8 mouse cellular contexts compared by ENCODE assay signal in genomic region chr3:66410706-66411277, GRCm38 (mm10).
DNase-seq lines count a peak whose midpoint lies in the region; ATAC-seq and TF ChIP-seq lines count a peak whose summit lies in the region.

No protein-coding gene starts in this region.

- peak; percentile 58 for TF ChIP-seq CTCF in liver, postnatal 0 days (IDR thresholded peaks at IDR 0.05; ENCODE audit: low read depth)

- peak; percentile 69 for DNase-seq in heart, embryonic 10.5 days (ENCODE audit: low spot score)
- DNase-seq in heart, adult 9 months (ENCODE audit: low spot score in 2 of 2) = no peak
- DNase-seq in c-Kit-positive CD71-positive TER-119-negative erythroid progenitor cells, embryonic 14.5 days (ENCODE audit: low read depth) = peak; percentile 22
- DNase-seq in gastrocnemius, postnatal 14 days = peak; percentile 13
- DNase-seq in liver, postnatal 0 days = no peak
- peak; percentile 65 for DNase-seq in retina, embryonic 14.5 days (ENCODE audit: low spot score)
- no peak for DNase-seq in thymus, postnatal 10 days (ENCODE audit: low spot score in 2 of 2)

- peak overlapping the region; percentile 41 for H3K4me2 ChIP-seq in kidney, embryonic 14.5 days (replicated peaks; ENCODE audit: low read depth, low read length)
- peak overlapping the region; percentile 15; the same call in 1 of the 2 replicates for H3K4me2 ChIP-seq in liver, postnatal 0 days (ENCODE audit: low read depth, low read length)

- TF ChIP-seq EP300 in liver, postnatal 0 days (IDR thresholded peaks at IDR 0.05; ENCODE audit: low read depth) = no peak

- no peak overlapping the region for H3K9ac ChIP-seq in kidney, embryonic 14.5 days (ENCODE audit: low read depth, low read length)
- no peak overlapping the region for H3K9ac ChIP-seq in liver, postnatal 0 days (replicated peaks)

- H3K4me3 ChIP-seq in heart, embryonic 10.5 days = peak overlapping the region; percentile 42
- peak overlapping the region; percentile 18; the same call in 1 of the 2 replicates for H3K4me3 ChIP-seq in kidney, embryonic 14.5 days (ENCODE audit: low read length)
- H3K4me3 ChIP-seq in liver, postnatal 0 days (ENCODE audit: low read depth, low read length) = no peak overlapping the region

- H3K4me1 ChIP-seq in heart, embryonic 10.5 days = no peaks in the 10 kb centered on the region
- 0 out of 2 replicates have a peak, but pooled peaks cover 3% of the 10 kb centered on the region for H3K4me1 ChIP-seq in kidney, embryonic 14.5 days (ENCODE audit: control insufficient read depth, insufficient read depth, low read length)
- no peaks in the 10 kb centered on the region for H3K4me1 ChIP-seq in liver, postnatal 0 days (ENCODE audit: insufficient read depth)

- H3K27ac ChIP-seq in heart, embryonic 10.5 days = 0 out of 2 replicates have a peak overlapping the region, but pooled peaks have one; percentile 47
- no peak overlapping the region for H3K27ac ChIP-seq in kidney, embryonic 14.5 days (ENCODE audit: low read depth, low read length)
- no peak overlapping the region for H3K27ac ChIP-seq in liver, postnatal 0 days (ENCODE audit: low read depth)

- H3K9me3 ChIP-seq in heart, embryonic 10.5 days = no peaks in the 10 kb centered on the region
- no peaks in the 10 kb centered on the region for H3K9me3 ChIP-seq in kidney, embryonic 14.5 days (ENCODE audit: control insufficient read depth, low read length)
- H3K9me3 ChIP-seq in liver, postnatal 0 days (ENCODE audit: low read length) = no peaks in the 10 kb centered on the region

- 46% methylated on average over 11 of the region's 11 CpGs for WGBS in heart, embryonic 10.5 days
- 34% methylated on average over 11 of the region's 11 CpGs for WGBS in kidney, embryonic 14.5 days
- 45% methylated on average over 11 of the region's 11 CpGs for WGBS in liver, postnatal 0 days (ENCODE audit: insufficient replicate concordance)

- intact Hi-C loops in gastrocnemius, postnatal 14 days (cut with DNase I; ENCODE audit: low total_unique reads) = loop anchor here (5.0 kb wide), 1 partner anchor 932 kb away; no protein-coding TSS in a partner anchor

- H3K27me3 ChIP-seq in heart, embryonic 10.5 days (ENCODE audit: insufficient read depth, poor library complexity, severe bottlenecking) = no peaks in the 10 kb centered on the region
- no peaks in the 10 kb centered on the region for H3K27me3 ChIP-seq in kidney, embryonic 14.5 days (ENCODE audit: control insufficient read depth, insufficient read depth, low read length)
- no peaks in the 10 kb centered on the region for H3K27me3 ChIP-seq in liver, postnatal 0 days (ENCODE audit: insufficient read depth, low read length)

- H3K36me3 ChIP-seq in heart, embryonic 10.5 days = no peaks in the 10 kb centered on the region
- no peaks in the 10 kb centered on the region for H3K36me3 ChIP-seq in kidney, embryonic 14.5 days (ENCODE audit: control insufficient read depth, insufficient read depth, low read length)
- no peaks in the 10 kb centered on the region for H3K36me3 ChIP-seq in liver, postnatal 0 days (replicated peaks; ENCODE audit: insufficient read depth, low read length)

- ATAC-seq in kidney, embryonic 14.5 days (ENCODE audit: low FRiP score, low TSS enrichment) = no peak
- ATAC-seq in liver, postnatal 0 days = no peak

Comparison
In these comparisons a context has a peak if more than half of its experiments do, and no peak if none do; other contexts are left out.
1. DNase-seq: peak in heart, embryonic 10.5 days (single experiment), c-Kit-positive CD71-positive TER-119-negative erythroid progenitor cells, embryonic 14.5 days (single experiment), gastrocnemius, postnatal 14 days (single experiment) and retina, embryonic 14.5 days (single experiment); none in heart, adult 9 months (0 of 2), liver, postnatal 0 days (single experiment) and thymus, postnatal 10 days (0 of 2).